Mouse (Mus musculus) stomach, embryonic 14.5 days (tissue): ENCODE data around the gene Zbtb3. TPM values are rescaled to one million over a fixed set of nuclear protein-coding genes. Genes with fewer than 3 reads are reported as not detected.

Experiments used
- ATAC-seq: fragments of 200-750 bp; cut with Nextera tagmentation; 2 replicates; pipeline ENCODE4 v1.8.0; 2017; ENCODE audit warnings: low read depth, moderate TSS enrichment; ENCODE audit not compliant: insufficient number of reproducible peaks, insufficient read depth, low FRiP score
- H3K27ac ChIP-seq: fragments of 300-500 bp; sonication (generic); 2 replicates; pipeline ENCODE4 v1.5.1; 2014; ENCODE audit warnings: mild to moderate bottlenecking, low read length, moderate library complexity, mixed read lengths
- H3K27me3 ChIP-seq: fragments of 300-500 bp; sonication (generic); 2 replicates; pipeline ENCODE4 v1.6.1; 2014; ENCODE audit warnings: low read length, control low read depth, mixed read lengths; ENCODE audit not compliant: control insufficient read depth, insufficient read depth
- H3K36me3 ChIP-seq: fragments of 300-500 bp; sonication (generic); 2 replicates; pipeline ENCODE4 v1.6.1; 2014; ENCODE audit warnings: mild to moderate bottlenecking, control low read depth, low read length, moderate library complexity, mixed read lengths; ENCODE audit not compliant: control insufficient read depth, insufficient read depth
- H3K4me1 ChIP-seq: fragments of 300-500 bp; sonication (generic); 2 replicates; pipeline ENCODE4 v1.6.1; 2014; ENCODE audit warnings: low read length, control low read depth, mixed read lengths; ENCODE audit not compliant: control insufficient read depth, insufficient read depth
- H3K4me2 ChIP-seq: fragments of 300-500 bp; sonication (generic); replicated peaks from 2 replicates; pipeline ENCODE4 v1.6.1; 2014; ENCODE audit warnings: low read depth, low read length, control low read depth
- H3K4me3 ChIP-seq: fragments of 300-500 bp; sonication (generic); 2 replicates; pipeline ENCODE4 v1.5.1; 2014; ENCODE audit warnings: low read depth, low read length, control low read depth
- H3K9ac ChIP-seq: fragments of 300-500 bp; sonication (generic); replicated peaks from 2 replicates; pipeline ENCODE4 v1.6.1; 2014; ENCODE audit warnings: low read depth, mild to moderate bottlenecking, control low read depth, low read length, moderate library complexity, mixed read lengths
- H3K9me3 ChIP-seq: fragments of 300-500 bp; sonication (generic); 2 replicates; pipeline ENCODE4 v1.6.1; 2016; ENCODE audit warnings: low read depth, low read length, control low read depth; ENCODE audit not compliant: control insufficient read depth
- WGBS: fragments of 180-500 bp; shearing (Covaris S2); extraction: QIAGEN DNeasy Blood & Tissue Kit; methylation state at CpG from one replicate; pipeline ENCODE4 v1.1.7; 2014; 5-methylcytosine and 5-hydroxymethylcytosine counted together
- polyA plus RNA-seq: library from polyadenylated mRNA; unstranded; fragments of >200 nt; fragmentation: Nextera tagmentation; extraction: Ambion mirVana; gene quantifications from 2 replicates; pipeline ENCODE4 v1.2.1, GENCODE M21; 2014

The Zbtb3 gene
- polyA plus RNA-seq, 1 experiment from 2014 or later, result 5.2 TPM

GRCm38 (mm10) chr19:8790171-8790570 is 12.2 kb upstream of the Zbtb3 start:
- Histone ChIP-seq H3K36me3 (peaks cover 29% of the 10 kb centered on the region), H3K4me3 (no peak overlapping the region), H3K9ac (no peak overlapping the region), H3K4me2 (no peak overlapping the region), H3K27me3 (no peaks in the 10 kb centered on the region), H3K27ac (no peak overlapping the region), H3K4me1 (0 out of 2 replicates have a peak, but pooled peaks cover 5% of the 10 kb centered on the region), H3K9me3 (no peaks in the 10 kb centered on the region)
- WGBS, result 80% methylated on average over 7 of the region's 7 CpGs
- ATAC-seq, result no peak

GRCm38 (mm10) chr19:8798264-8798946 is 4.0 kb upstream of the Zbtb3 start, which contains the start of gene Polr2g:
Gene Polr2g, minus strand, starts transcription at chr19:8798577.
- peak within 1 kb of the TSS; percentile 86 for H3K4me3 ChIP-seq
- peak; percentile 73 for ATAC-seq

GRCm38 (mm10) chr19:8798947-8799315 is 3.4 kb upstream of the Zbtb3 start:
- no peak overlapping the region for H3K9ac ChIP-seq
- peak overlapping the region; percentile 10; the same call in 1 of the 2 replicates for H3K27ac ChIP-seq
- no peaks in the 10 kb centered on the region for H3K27me3 ChIP-seq
- peaks cover 10% of the 10 kb centered on the region; the same call in 1 of the 2 replicates for H3K4me1 ChIP-seq
- H3K36me3 ChIP-seq, result peaks cover 14% of the 10 kb centered on the region
- 0 out of 2 replicates have a peak overlapping the region, but pooled peaks have one; percentile 86 for H3K4me3 ChIP-seq
- peak overlapping the region; percentile 78; the same call in 1 of the 2 replicates for H3K4me2 ChIP-seq
- ATAC-seq, result no peak
- H3K9me3 ChIP-seq, result no peaks in the 10 kb centered on the region

More at GRCm38 (mm10) chr19:8798264-8798946, 4.0 kb upstream of the Zbtb3 start, which contains the start of gene Polr2g:
- peak within 1 kb of the TSS; percentile 78; the same call in 1 of the 2 replicates for H3K27ac ChIP-seq
- no peaks in the 10 kb centered on the region for H3K9me3 ChIP-seq
- H3K4me2 ChIP-seq, result peak within 1 kb of the TSS; percentile 78
- H3K4me1 ChIP-seq, result peaks cover 10% of the 10 kb centered on the region; the same call in 1 of the 2 replicates
- 1% methylated on average over 25 of the region's 25 CpGs for WGBS
- H3K9ac ChIP-seq, result peak within 1 kb of the TSS; percentile 72
- H3K27me3 ChIP-seq, result no peaks in the 10 kb centered on the region
- peaks cover 19% of the 10 kb centered on the region for H3K36me3 ChIP-seq

- Histone ChIP-seq H3K4me2 (peak overlapping the region; percentile 46), H3K27ac (0 out of 2 replicates have a peak overlapping the region, but pooled peaks have one; percentile 69), H3K27me3 (no peaks in the 10 kb centered on the region), H3K4me1 (peaks cover 4% of the 10 kb centered on the region; the same call in 1 of the 2 replicates), H3K9ac (no peak overlapping the region), H3K36me3 (peaks cover 24% of the 10 kb centered on the region), H3K4me3 (peak overlapping the region; percentile 57; the same call in 1 of the 2 replicates), H3K9me3 (no peaks in the 10 kb centered on the region)
- no peak for ATAC-seq
- WGBS, result 89% methylated on average over 9 of the region's 9 CpGs
Measured at GRCm38 (mm10) chr19:8803204-8803780, 937 bp downstream of the Zbtb3 start.

GRCm38 (mm10) chr19:8803879-8804660 is 1.7 kb downstream of the Zbtb3 start:
- H3K36me3 ChIP-seq, result peaks cover 29% of the 10 kb centered on the region
- H3K9me3 ChIP-seq, result no peaks in the 10 kb centered on the region
- WGBS, result 89% methylated on average over 11 of the region's 11 CpGs
- no peaks in the 10 kb centered on the region for H3K27me3 ChIP-seq
- no peak overlapping the region for H3K4me2 ChIP-seq
- ATAC-seq, result no peak
- H3K27ac ChIP-seq, result no peak overlapping the region
- no peak overlapping the region for H3K4me3 ChIP-seq
- no peak overlapping the region for H3K9ac ChIP-seq
- H3K4me1 ChIP-seq, result peaks cover 4% of the 10 kb centered on the region; the same call in 1 of the 2 replicates

- Histone ChIP-seq H3K27ac (no peak overlapping the region), H3K27me3 (no peaks in the 10 kb centered on the region), H3K4me1 (peaks cover 1% of the 10 kb centered on the region; the same call in 1 of the 2 replicates), H3K9me3 (no peaks in the 10 kb centered on the region), H3K4me3 (no peak overlapping the region), H3K36me3 (peaks cover 46% of the 10 kb centered on the region), H3K4me2 (no peak overlapping the region), H3K9ac (no peak overlapping the region)
- ATAC-seq, result no peak
- 93% methylated on average over 5 of the region's 5 CpGs for WGBS
Measured at GRCm38 (mm10) chr19:8806810-8807209, 4.5 kb downstream of the Zbtb3 start.

GRCm38 (mm10) chr19:8815812-8816211 is 13.5 kb downstream of the Zbtb3 start:
- no peak overlapping the region for H3K4me3 ChIP-seq
- H3K9me3 ChIP-seq, result no peaks in the 10 kb centered on the region
- H3K27ac ChIP-seq, result no peak overlapping the region
- WGBS, result 72% methylated on average over 11 of the region's 11 CpGs
- H3K27me3 ChIP-seq, result no peaks in the 10 kb centered on the region
- no peak overlapping the region for H3K9ac ChIP-seq
- peaks cover 30% of the 10 kb centered on the region for H3K36me3 ChIP-seq
- no peak overlapping the region for H3K4me2 ChIP-seq
- H3K4me1 ChIP-seq, result peaks cover 14% of the 10 kb centered on the region; the same call in 1 of the 2 replicates
- ATAC-seq, result no peak

- Histone ChIP-seq H3K9ac (0 out of 2 replicates have a peak overlapping the region, but pooled peaks have one; percentile 10), H3K36me3 (peaks cover 24% of the 10 kb centered on the region), H3K4me2 (peak overlapping the region; percentile 85), H3K4me3 (no peak overlapping the region), H3K9me3 (no peaks in the 10 kb centered on the region), H3K27ac (no peak overlapping the region), H3K4me1 (peaks cover 16% of the 10 kb centered on the region; the same call in 1 of the 2 replicates), H3K27me3 (no peaks in the 10 kb centered on the region)
- no peak for ATAC-seq
- 73% methylated on average over 3 of the region's 3 CpGs for WGBS
Measured at GRCm38 (mm10) chr19:8817001-8817400, 14.6 kb downstream of the Zbtb3 start.
